Mouse (Mus musculus): ENCODE results near the gene Zscan4d. TPM values are rescaled to one million over a fixed set of nuclear protein-coding genes. Genes with fewer than 3 reads are reported as not detected.
"Not testable (repeated sequence)": the region's sequence is repeated elsewhere in the genome, so short reads cannot be mapped to it uniquely, and the experiment has no call there.

Zscan4d gene
- polyA plus RNA-seq (2014; fragmentation: Nextera tagmentation; extraction: Ambion mirVana): not detected in 2 replicates

DNA sequence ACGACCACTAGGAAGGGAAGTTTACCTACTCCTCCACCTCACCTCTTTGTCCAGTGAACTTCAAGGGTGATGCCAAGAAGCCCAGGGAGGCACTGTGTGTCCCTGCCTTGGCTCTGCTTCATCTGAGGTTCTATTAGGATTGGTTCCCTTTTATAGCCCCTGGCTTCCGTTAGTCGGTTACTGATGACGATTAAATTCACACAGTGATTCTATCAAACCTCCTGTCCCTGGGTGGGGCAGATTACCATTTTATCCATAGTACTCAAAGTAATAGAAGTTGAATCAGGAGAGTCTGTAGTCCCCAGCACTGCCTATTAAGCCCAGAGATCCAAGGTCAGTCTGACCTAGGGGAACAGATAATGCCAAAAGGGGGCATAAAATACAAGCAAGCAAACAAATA lies at the start of gene Zscan4d:
Gene Zscan4d (minus strand): TSS at position 101 of the 400 bp plus-strand sequence.
- not testable (repeated sequence) for ATAC-seq (ENCODE audit: insufficient number of reproducible peaks, insufficient read depth, low FRiP score, low read depth); H3K4me3 ChIP-seq (ENCODE audit: low read depth, low read length); H3K9ac ChIP-seq (replicated peaks; ENCODE audit: low read depth, low read length); H3K4me2 ChIP-seq (replicated peaks; ENCODE audit: low read depth, low read length); H3K36me3 ChIP-seq (ENCODE audit: control insufficient read depth, insufficient read depth, low read length); H3K4me1 ChIP-seq (ENCODE audit: control insufficient read depth, insufficient read depth, low read length); H3K27ac ChIP-seq (ENCODE audit: low read length); H3K27me3 ChIP-seq (ENCODE audit: control insufficient read depth, insufficient read depth, low read length); H3K9me3 ChIP-seq (ENCODE audit: control insufficient read depth, low read depth, low read length)
- 82% methylated on average over 4 of the region's 4 CpGs for WGBS

DNA sequence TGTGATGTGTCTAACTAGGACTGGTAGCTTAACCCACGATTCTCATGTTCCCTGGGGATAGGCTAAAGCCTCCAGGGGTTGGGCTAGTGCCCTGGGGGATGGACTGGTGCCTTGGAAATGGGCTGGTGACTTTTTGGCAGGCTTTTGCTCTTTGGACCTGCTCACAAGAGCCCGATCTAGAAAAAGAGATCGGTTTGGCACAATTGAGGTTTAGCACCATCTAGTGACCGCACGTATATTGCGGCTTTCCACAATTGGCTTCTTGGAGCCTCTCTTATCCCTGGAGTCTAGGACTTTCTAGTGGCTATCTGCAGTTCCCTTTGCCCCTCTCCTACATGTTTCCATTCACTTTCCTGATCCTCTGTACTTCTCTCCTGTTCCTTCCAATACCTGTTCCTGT lies 7.9 kb downstream of the Zscan4d start:
- H3K4me2 ChIP-seq (replicated peaks; ENCODE audit: low read depth, low read length); ATAC-seq (ENCODE audit: insufficient number of reproducible peaks, insufficient read depth, low FRiP score, low read depth); H3K4me1 ChIP-seq (ENCODE audit: control insufficient read depth, insufficient read depth, low read length): not testable (repeated sequence)

More for the DNA sequence above, 7.9 kb downstream of the Zscan4d start:
- not testable (repeated sequence) for H3K36me3 ChIP-seq (ENCODE audit: control insufficient read depth, insufficient read depth, low read length); H3K4me3 ChIP-seq (ENCODE audit: low read depth, low read length); H3K9ac ChIP-seq (replicated peaks; ENCODE audit: low read depth, low read length); H3K9me3 ChIP-seq (ENCODE audit: control insufficient read depth, low read depth, low read length); H3K27ac ChIP-seq (ENCODE audit: low read length); H3K27me3 ChIP-seq (ENCODE audit: control insufficient read depth, insufficient read depth, low read length)
- 32% methylated on average over 6 of the region's 6 CpGs for WGBS

Other genes with a start within 250 kb of the Zscan4d start
- not detected in 2 replicates for gene Zscan4c, start 160.4 kb downstream of the Zscan4d start, polyA plus RNA-seq (2014; fragmentation: Nextera tagmentation; extraction: Ambion mirVana)
- gene Zscan4-ps1, start 96.5 kb downstream of the Zscan4d start, polyA plus RNA-seq (2014; fragmentation: Nextera tagmentation; extraction: Ambion mirVana): not detected in 2 replicates
- not detected in 2 replicates for gene Zscan4e, start 144.5 kb upstream of the Zscan4d start, polyA plus RNA-seq (2014; fragmentation: Nextera tagmentation; extraction: Ambion mirVana)
- gene Zscan4f, start 231.8 kb upstream of the Zscan4d start, polyA plus RNA-seq (2014; fragmentation: Nextera tagmentation; extraction: Ambion mirVana): not detected in 2 replicates